Mouse (Mus musculus): Measurements from ENCODE around the gene Zfp706.
"Not testable (repeated sequence)": the region's sequence is repeated elsewhere in the genome, so short reads cannot be mapped to it uniquely, and the experiment has no call there.

The Zfp706 gene

GRCm38 (mm10) chr15:37008546-37008945 lies 973 bp upstream of the Zfp706 start:
- DNase-seq (ENCODE audit: low spot score), result no peak

- no peak for DNase-seq (ENCODE audit: low spot score)
These were observed 416 bp upstream of the Zfp706 start for GRCm38 (mm10) chr15:37007959-37008419.

GRCm38 (mm10) chr15:37006475-37007164 lies 953 bp downstream of the Zfp706 start:
- no peak for DNase-seq (ENCODE audit: low spot score)

GRCm38 (mm10) chr15:37005793-37006474 lies 1.6 kb downstream of the Zfp706 start:
- DNase-seq (ENCODE audit: low spot score), result no peak

- no peak for DNase-seq (ENCODE audit: low spot score)
These were observed 2.7 kb downstream of the Zfp706 start for GRCm38 (mm10) chr15:37004858-37005257.

GRCm38 (mm10) chr15:37002276-37002675 lies 5.3 kb downstream of the Zfp706 start:
- no peak for DNase-seq (ENCODE audit: low spot score)

GRCm38 (mm10) chr15:36999602-37000001 lies 8.0 kb downstream of the Zfp706 start:
- DNase-seq (ENCODE audit: low spot score), result not testable (repeated sequence)

GRCm38 (mm10) chr15:36995166-36995565 lies 12.4 kb downstream of the Zfp706 start:
- DNase-seq (ENCODE audit: low spot score), result no peak

- no peak for DNase-seq (ENCODE audit: low spot score)
These were observed 12.9 kb downstream of the Zfp706 start for GRCm38 (mm10) chr15:36994665-36995064.

GRCm38 (mm10) chr15:36993435-36994178 lies 14.0 kb downstream of the Zfp706 start:
- no peak for DNase-seq (ENCODE audit: low spot score)

- DNase-seq (ENCODE audit: low spot score), result no peak
These were observed 16.2 kb downstream of the Zfp706 start for GRCm38 (mm10) chr15:36991353-36991752.

GRCm38 (mm10) chr15:36989922-36990321 lies 17.7 kb downstream of the Zfp706 start:
- DNase-seq (ENCODE audit: low spot score), result no peak

- DNase-seq (ENCODE audit: low spot score), result no peak
These were observed 18.9 kb downstream of the Zfp706 start for GRCm38 (mm10) chr15:36988718-36989115.

GRCm38 (mm10) chr15:36987976-36988717 lies 19.4 kb downstream of the Zfp706 start:
- no peak for DNase-seq (ENCODE audit: low spot score)

- no peak for DNase-seq (ENCODE audit: low spot score)
These were observed 20.2 kb downstream of the Zfp706 start for GRCm38 (mm10) chr15:36987211-36987877.

- DNase-seq (ENCODE audit: low spot score), result no peak
These were observed 22.0 kb downstream of the Zfp706 start for GRCm38 (mm10) chr15:36985567-36985925.

- no peak for DNase-seq (ENCODE audit: low spot score)
These were observed 22.5 kb downstream of the Zfp706 start for GRCm38 (mm10) chr15:36984921-36985566.

GRCm38 (mm10) chr15:36983455-36983854 lies 24.1 kb downstream of the Zfp706 start:
- no peak for DNase-seq (ENCODE audit: low spot score)

- DNase-seq (ENCODE audit: low spot score), result no peak
These were observed 27.3 kb downstream of the Zfp706 start for GRCm38 (mm10) chr15:36980238-36980637.

GRCm38 (mm10) chr15:36979488-36980201 lies 27.9 kb downstream of the Zfp706 start:
- peak; percentile 54 for DNase-seq (ENCODE audit: low spot score)

- DNase-seq (ENCODE audit: low spot score), result no peak
These were observed 28.4 kb downstream of the Zfp706 start for GRCm38 (mm10) chr15:36979159-36979487.

Data from ovary, postnatal 36 days (tissue).